Mouse (Mus musculus) erythroblast, embryonic 14.5 days (primary cell): ENCODE results near the gene Gp1ba. TPM values are rescaled to one million over a fixed set of nuclear protein-coding genes. Genes with fewer than 3 reads are reported as not detected.

Experiments used
- H3K27me3 ChIP-seq: 2 replicates; pipeline ENCODE4 v1.6.1; 2012; ENCODE audit warnings: inconsistent platforms; ENCODE audit not compliant: control insufficient read depth
- H3K36me3 ChIP-seq: 2 replicates; pipeline ENCODE4 v1.6.1; 2012; ENCODE audit warnings: mild to moderate bottlenecking, inconsistent platforms; ENCODE audit not compliant: control insufficient read depth
- H3K4me1 ChIP-seq: 2 replicates; pipeline ENCODE4 v1.6.1; 2012; ENCODE audit warnings: inconsistent platforms; ENCODE audit not compliant: control insufficient read depth
- H3K4me3 ChIP-seq: replicated peaks from 2 replicates; pipeline ENCODE3; 2012; ENCODE audit warnings: moderate library complexity, mild to moderate bottlenecking, inconsistent platforms
- H3K9me3 ChIP-seq: 2 replicates; pipeline ENCODE4 v1.6.1; 2012; ENCODE audit warnings: low read length, inconsistent platforms, mixed read lengths; ENCODE audit not compliant: control insufficient read depth
- GATA1 ChIP-seq: IDR thresholded peaks from 2 replicates; pipeline ENCODE4 v1.6.1; 2012; ENCODE audit warnings: low read length, inconsistent platforms, mixed read lengths
- TAL1 ChIP-seq: IDR thresholded peaks from 3 replicates; pipeline ENCODE4 v1.6.1; 2012; ENCODE audit warnings: low read length, inconsistent platforms, mixed read lengths
- polyA plus RNA-seq: library from polyadenylated mRNA; stranded (reverse); fragments of >175 nt; gene quantifications from 2 replicates; pipeline ENCODE4 v1.2.3, GENCODE M21; 2012

The Gp1ba gene
- polyA plus RNA-seq, 1 experiment: 0.12 TPM

DNA sequence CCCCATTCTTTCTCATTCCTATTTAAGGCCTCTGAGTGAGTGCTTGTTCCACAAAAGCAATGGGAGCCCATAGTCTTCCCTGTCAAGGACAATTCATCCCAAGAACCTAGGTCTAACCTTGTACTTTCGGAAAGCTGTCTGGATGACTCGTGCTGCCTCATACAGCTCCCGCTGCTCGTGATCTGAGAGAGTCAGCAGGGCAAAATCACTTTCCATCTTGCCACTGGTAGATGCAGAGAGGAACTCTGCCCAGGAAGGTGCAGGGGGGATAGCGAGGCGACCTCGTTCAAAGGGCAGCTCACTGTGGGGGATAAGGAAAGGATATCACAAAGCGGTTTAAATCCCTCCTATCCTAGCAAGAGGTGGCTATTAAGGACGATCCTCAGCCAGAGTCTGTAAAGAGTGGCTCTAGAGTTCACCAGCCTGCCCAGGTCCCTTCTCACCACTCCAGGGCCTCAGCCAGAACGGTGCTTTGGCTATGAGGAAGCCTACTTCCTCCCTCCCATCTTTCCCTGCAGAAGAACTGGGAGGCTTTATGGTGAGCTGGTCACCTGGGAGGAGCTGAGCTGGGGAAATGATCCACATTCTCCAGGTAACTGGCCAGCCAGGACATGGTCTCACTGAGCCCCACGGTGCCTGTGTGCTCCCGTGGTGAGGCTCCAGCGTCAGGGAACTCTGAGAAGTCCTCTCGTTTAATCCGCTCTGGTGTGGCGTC, 32.6 kb downstream of the Gp1ba start:
- H3K4me3 ChIP-seq: no peak overlapping the region
- H3K27me3 ChIP-seq: no peaks in the 10 kb centered on the region
- peaks cover 49% of the 10 kb centered on the region for H3K4me1 ChIP-seq
- TF ChIP-seq GATA1 (no peak), TAL1 (no peak)
- no peaks in the 10 kb centered on the region for H3K9me3 ChIP-seq
- peaks cover 31% of the 10 kb centered on the region for H3K36me3 ChIP-seq

DNA sequence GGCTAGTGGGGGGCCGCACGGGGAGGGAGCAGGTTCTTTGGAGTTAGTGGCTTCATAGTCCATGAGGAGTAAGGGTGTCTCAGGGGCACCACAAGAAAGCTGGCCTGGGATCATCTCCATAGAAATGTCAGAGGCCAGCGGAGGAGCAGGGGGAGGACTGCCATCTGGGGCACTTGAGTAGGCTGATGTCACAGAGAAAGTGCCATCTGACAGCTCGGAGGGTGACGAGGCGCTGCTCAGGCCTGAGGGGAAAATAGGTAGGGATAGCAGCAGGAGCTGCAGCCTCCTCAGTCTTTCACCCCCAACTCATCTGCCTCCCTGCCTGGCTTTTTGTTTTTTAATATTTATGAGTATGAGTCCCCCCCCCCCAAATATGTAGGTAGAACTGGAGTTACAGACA, 35.1 kb downstream of the Gp1ba start:
- Histone ChIP-seq H3K27me3 (no peaks in the 10 kb centered on the region), H3K4me1 (peaks cover 37% of the 10 kb centered on the region), H3K4me3 (no peak overlapping the region), H3K36me3 (peaks cover 22% of the 10 kb centered on the region; the same call in 1 of the 2 replicates), H3K9me3 (no peaks in the 10 kb centered on the region)
- no peak for TF ChIP-seq GATA1
- no peak for TF ChIP-seq TAL1

DNA sequence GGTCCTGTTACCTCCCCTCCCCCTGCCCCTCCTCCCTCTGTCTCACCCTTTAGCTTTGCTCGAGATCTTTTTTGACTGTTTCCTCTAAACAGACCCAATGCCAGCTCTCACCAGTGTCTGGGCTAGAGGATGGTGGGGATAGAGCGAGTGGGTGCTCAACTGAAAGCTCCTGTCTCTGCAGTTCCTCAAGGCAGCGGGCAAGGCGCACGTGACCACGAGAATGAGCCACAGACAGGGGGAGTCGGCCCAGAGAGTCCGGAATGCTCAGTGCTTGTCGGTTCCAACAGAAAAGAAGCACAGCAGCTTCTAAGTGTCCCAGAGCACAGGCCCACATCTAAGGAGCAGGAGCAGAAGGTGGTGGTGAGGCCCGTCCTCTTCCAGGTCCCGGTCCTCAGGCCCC, 35.6 kb downstream of the Gp1ba start:
- Histone ChIP-seq H3K27me3 (no peaks in the 10 kb centered on the region), H3K4me3 (no peak overlapping the region), H3K4me1 (peaks cover 33% of the 10 kb centered on the region), H3K36me3 (peaks cover 24% of the 10 kb centered on the region; the same call in 1 of the 2 replicates), H3K9me3 (no peaks in the 10 kb centered on the region)
- TF ChIP-seq TAL1 (no peak), GATA1 (no peak)

DNA sequence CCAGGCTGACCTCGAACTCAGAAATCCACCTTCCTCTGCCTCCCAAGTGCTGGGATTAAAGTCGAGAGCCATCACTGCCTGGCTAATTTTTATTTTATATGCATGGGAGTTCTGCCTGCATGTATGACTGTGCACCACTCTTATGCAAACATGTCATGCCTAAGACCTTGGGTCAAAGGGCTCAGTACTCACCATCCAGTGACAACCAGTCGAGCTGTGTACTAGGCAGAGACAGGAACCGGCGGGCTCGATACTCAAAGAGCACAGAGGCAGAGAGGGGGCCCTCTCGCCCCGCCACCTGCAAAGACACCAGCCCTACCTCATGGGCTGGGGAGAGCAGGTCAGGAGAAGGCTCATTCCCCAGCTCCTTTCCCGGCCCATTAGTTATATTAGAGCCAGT, 39.2 kb downstream of the Gp1ba start:
- Histone ChIP-seq H3K4me3 (no peak overlapping the region), H3K36me3 (peaks cover 41% of the 10 kb centered on the region), H3K9me3 (no peaks in the 10 kb centered on the region), H3K4me1 (peaks cover 10% of the 10 kb centered on the region), H3K27me3 (no peaks in the 10 kb centered on the region)
- TF ChIP-seq GATA1 (no peak), TAL1 (no peak)

DNA sequence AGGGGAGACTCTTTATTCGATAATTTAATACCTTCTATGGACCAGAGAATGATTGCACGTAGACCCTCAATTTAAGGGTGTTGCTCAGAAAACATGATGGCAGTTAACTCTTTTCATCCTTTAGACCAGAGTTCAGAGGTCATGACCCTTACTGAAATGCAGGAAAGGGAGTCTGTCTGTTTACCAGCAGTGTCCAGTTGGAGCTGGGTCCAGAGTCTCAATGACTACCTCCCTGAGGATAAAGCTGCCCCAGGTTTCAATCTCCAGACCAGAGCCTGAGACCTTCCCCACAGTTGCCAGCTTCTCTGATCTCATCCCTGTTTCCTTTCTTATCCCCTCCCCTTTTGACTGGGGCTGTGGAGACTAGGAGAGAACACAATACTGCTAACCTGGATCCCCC, 39.7 kb downstream of the Gp1ba start:
- no peaks in the 10 kb centered on the region for H3K9me3 ChIP-seq
- peaks cover 10% of the 10 kb centered on the region for H3K4me1 ChIP-seq
- H3K36me3 ChIP-seq: peaks cover 46% of the 10 kb centered on the region
- no peak overlapping the region for H3K4me3 ChIP-seq
- no peaks in the 10 kb centered on the region for H3K27me3 ChIP-seq
- TF ChIP-seq TAL1: no peak
- no peak for TF ChIP-seq GATA1

DNA sequence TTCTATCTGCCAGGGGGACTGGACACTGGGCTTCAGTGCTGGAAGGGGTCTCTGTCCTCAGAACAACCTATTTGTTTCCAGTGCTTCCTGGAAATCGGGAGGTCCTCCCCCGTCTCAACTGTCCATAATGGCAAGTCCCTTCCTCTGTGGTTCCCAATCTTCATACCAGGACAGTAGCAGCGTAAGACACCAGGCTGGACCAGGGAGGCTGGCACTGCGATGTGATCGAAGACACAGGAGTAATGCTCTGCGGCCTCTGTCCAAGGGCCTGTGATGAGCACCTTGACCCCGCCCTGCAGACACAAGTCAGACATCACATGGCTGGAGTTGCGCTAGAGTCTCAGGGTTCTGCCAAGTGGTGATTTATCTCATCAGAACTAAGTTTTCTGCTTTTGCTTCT, 40.4 kb downstream of the Gp1ba start:
- TF ChIP-seq GATA1 (no peak), TAL1 (no peak)
- H3K9me3 ChIP-seq: no peaks in the 10 kb centered on the region
- H3K27me3 ChIP-seq: no peaks in the 10 kb centered on the region
- H3K4me3 ChIP-seq: no peak overlapping the region
- peaks cover 10% of the 10 kb centered on the region for H3K4me1 ChIP-seq
- H3K36me3 ChIP-seq: peaks cover 44% of the 10 kb centered on the region

DNA sequence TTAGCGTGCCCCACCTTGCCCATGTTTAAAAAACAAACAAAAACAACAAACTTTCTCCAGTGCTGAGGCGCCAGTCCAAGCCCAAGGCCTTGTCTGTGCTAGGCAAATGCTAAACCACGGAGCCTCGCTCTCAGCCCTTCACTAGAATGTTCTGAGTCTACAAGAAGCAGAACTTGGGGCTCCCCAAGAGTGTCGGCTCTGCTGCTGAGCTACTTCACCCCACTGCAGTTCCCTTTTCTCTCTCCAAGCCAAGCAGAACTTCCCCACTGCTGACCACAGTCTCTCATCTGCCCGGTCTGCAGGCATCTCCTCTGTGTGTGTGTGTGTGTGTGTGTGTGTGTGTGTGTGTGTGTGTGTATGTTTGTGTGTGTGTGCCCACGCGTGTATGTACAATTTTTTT, 41.0 kb downstream of the Gp1ba start:
- peaks cover 10% of the 10 kb centered on the region for H3K4me1 ChIP-seq
- no peaks in the 10 kb centered on the region for H3K9me3 ChIP-seq
- TF ChIP-seq GATA1 (no peak), TAL1 (no peak)
- no peak overlapping the region for H3K4me3 ChIP-seq
- H3K27me3 ChIP-seq: no peaks in the 10 kb centered on the region
- peaks cover 42% of the 10 kb centered on the region for H3K36me3 ChIP-seq

DNA sequence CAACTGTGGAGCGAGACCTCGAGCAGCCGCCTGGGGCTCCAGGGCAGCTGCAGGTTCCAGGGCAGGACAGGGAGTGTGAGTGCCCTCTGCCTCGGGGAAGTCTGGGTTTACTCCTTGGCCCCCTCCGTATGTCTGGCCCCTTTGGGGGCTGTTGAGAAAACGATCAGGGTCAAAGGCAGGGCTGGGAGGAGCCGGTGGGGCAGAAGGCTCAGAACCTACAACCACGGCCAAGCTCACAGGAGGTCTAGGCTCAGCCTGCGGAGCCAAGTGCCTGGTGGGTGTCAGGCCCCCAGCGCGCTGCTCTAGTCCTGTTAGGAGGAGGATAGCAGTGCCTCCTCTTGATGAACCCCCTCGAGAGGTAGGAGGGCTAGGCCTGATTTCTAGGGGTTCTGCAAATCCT, 42.2 kb downstream of the Gp1ba start:
- H3K27me3 ChIP-seq: no peaks in the 10 kb centered on the region
- H3K4me1 ChIP-seq: peaks cover 10% of the 10 kb centered on the region
- H3K9me3 ChIP-seq: no peaks in the 10 kb centered on the region
- no peak for TF ChIP-seq GATA1
- no peak for TF ChIP-seq TAL1
- H3K4me3 ChIP-seq: no peak overlapping the region
- peaks cover 36% of the 10 kb centered on the region for H3K36me3 ChIP-seq

DNA sequence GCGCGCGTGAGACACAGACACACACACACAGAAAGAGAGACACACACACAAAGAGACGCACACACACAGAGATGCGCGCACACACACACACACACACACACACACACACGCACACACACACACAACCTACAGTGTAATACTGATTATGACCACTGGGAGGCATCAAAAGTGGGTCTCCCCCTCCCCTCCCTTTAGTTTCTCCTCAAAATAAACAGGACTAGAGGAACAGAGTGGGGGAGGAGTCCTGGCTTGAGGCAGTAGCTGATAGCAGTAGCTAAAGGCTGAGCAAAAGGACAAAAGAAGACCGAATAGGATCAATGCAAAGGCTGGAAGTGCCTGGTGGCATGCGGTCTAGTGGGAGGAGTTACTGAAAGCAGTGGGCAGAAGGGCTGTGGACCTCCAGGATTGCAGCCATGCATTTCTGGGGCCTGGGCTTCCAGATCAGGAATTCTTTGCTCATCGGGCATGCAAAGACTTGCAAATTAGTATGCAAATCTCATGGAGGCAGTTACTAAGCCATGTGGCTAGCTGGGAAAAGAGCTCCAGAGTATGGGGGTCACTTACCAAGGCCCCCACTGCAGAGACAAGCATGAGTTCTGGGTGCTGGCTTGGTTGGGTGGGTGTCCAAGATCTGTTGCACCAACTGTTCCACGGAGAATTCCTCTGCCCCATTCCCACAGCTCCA, 43.1 kb downstream of the Gp1ba start:
- Histone ChIP-seq H3K27me3 (no peaks in the 10 kb centered on the region), H3K4me3 (no peak overlapping the region), H3K4me1 (peaks cover 11% of the 10 kb centered on the region), H3K36me3 (peaks cover 34% of the 10 kb centered on the region), H3K9me3 (no peaks in the 10 kb centered on the region)
- TF ChIP-seq TAL1 (no peak), GATA1 (no peak)
